Mouse (Mus musculus) E14TG2a.4 (cell line): Measurements from ENCODE around the gene Med13.

ENCODE experiments used
- H3K27me3 ChIP-seq: 2 replicates; pipeline ENCODE4 v1.6.1; 2014; ENCODE audit warnings: low read length, control low read depth; ENCODE audit not compliant: insufficient read depth
- H3K36me3 ChIP-seq: 2 replicates; pipeline ENCODE4 v1.6.1; 2014; ENCODE audit warnings: low read length, control low read depth; ENCODE audit not compliant: insufficient read depth
- H3K4me1 ChIP-seq: replicated peaks from 2 replicates; pipeline ENCODE4 v1.6.1; 2014; ENCODE audit warnings: low read depth, low read length, control low read depth
- H3K4me3 ChIP-seq: replicated peaks from 2 replicates; pipeline ENCODE4 v1.5.1; 2014; ENCODE audit warnings: mild to moderate bottlenecking, low read length
- H3K9me3 ChIP-seq: 2 replicates; pipeline ENCODE4 v1.6.1; 2014; ENCODE audit warnings: low read length, control low read depth
- CTCF ChIP-seq: conservative IDR thresholded peaks from 2 replicates; pipeline ENCODE4 v1.5.1; 2014; ENCODE audit warnings: low read length
- NANOG ChIP-seq: IDR thresholded peaks from 2 replicates; pipeline ENCODE4 v1.6.1; 2014; ENCODE audit warnings: borderline replicate concordance, low read length, mixed read lengths
- POU5F1 ChIP-seq: IDR thresholded peaks from 2 replicates; pipeline ENCODE4 v1.6.1; 2014; ENCODE audit warnings: low read length, borderline replicate concordance

The Med13 gene

GRCm38 (mm10) chr11:86391687-86392086 is 34.3 kb upstream of the Med13 start:
- Histone ChIP-seq H3K9me3 (no peaks in the 10 kb centered on the region), H3K36me3 (no peaks in the 10 kb centered on the region)
- TF ChIP-seq CTCF (no peak), NANOG (no peak), POU5F1 (no peak)

DNA sequence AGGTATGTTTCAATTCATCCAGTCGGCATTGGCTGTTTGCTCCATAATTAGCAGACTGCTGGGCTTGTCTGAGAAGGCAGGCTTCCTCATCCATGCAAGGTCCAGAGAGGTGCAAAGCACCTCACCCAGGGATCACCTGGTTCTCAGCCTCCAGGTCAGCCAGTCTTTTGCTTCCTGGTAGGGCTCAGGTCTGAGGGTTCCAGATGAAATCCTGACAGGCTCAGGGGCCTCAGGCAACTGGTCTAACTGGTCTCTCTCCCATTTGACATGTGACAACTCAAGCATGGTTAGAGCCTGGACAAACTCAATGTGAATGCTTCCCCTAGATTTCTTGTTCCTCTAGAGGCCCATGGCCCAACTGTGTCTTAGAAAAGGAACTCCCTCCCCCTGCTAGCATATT is 32.9 kb upstream of the Med13 start:
- Histone ChIP-seq H3K36me3 (no peaks in the 10 kb centered on the region), H3K4me3 (no peak overlapping the region), H3K4me1 (0 out of 2 replicates have a peak, but pooled peaks cover 7% of the 10 kb centered on the region), H3K9me3 (no peaks in the 10 kb centered on the region), H3K27me3 (no peaks in the 10 kb centered on the region)
- no peak for TF ChIP-seq POU5F1
- no peak for TF ChIP-seq NANOG
- no peak for TF ChIP-seq CTCF

More at GRCm38 (mm10) chr11:86391687-86392086, 34.3 kb upstream of the Med13 start:
- peaks cover 7% of the 10 kb centered on the region for H3K4me1 ChIP-seq
- no peaks in the 10 kb centered on the region for H3K27me3 ChIP-seq
- no peak overlapping the region for H3K4me3 ChIP-seq

GRCm38 (mm10) chr11:86389506-86389905 is 32.1 kb upstream of the Med13 start:
- H3K4me1 ChIP-seq, result 0 out of 2 replicates have a peak, but pooled peaks cover 7% of the 10 kb centered on the region
- no peaks in the 10 kb centered on the region for H3K27me3 ChIP-seq
- no peaks in the 10 kb centered on the region for H3K36me3 ChIP-seq
- H3K4me3 ChIP-seq, result no peak overlapping the region
- no peaks in the 10 kb centered on the region for H3K9me3 ChIP-seq
- TF ChIP-seq NANOG, result no peak
- no peak for TF ChIP-seq POU5F1
- TF ChIP-seq CTCF, result no peak

GRCm38 (mm10) chr11:86388821-86389480 is 31.5 kb upstream of the Med13 start:
- H3K9me3 ChIP-seq, result no peaks in the 10 kb centered on the region
- H3K36me3 ChIP-seq, result no peaks in the 10 kb centered on the region
- H3K4me1 ChIP-seq, result 0 out of 2 replicates have a peak, but pooled peaks cover 7% of the 10 kb centered on the region
- TF ChIP-seq POU5F1, result no peak
- no peak for TF ChIP-seq NANOG
- no peak for TF ChIP-seq CTCF
- no peaks in the 10 kb centered on the region for H3K27me3 ChIP-seq
- no peak overlapping the region for H3K4me3 ChIP-seq

- Histone ChIP-seq H3K4me1 (0 out of 2 replicates have a peak, but pooled peaks cover 7% of the 10 kb centered on the region), H3K4me3 (no peak overlapping the region), H3K9me3 (no peaks in the 10 kb centered on the region), H3K27me3 (no peaks in the 10 kb centered on the region), H3K36me3 (no peaks in the 10 kb centered on the region)
- TF ChIP-seq CTCF (no peak), POU5F1 (no peak), NANOG (no peak)
Observed at GRCm38 (mm10) chr11:86387121-86387893, 29.9 kb upstream of the Med13 start.

GRCm38 (mm10) chr11:86386576-86386975 is 29.2 kb upstream of the Med13 start:
- no peaks in the 10 kb centered on the region for H3K9me3 ChIP-seq
- H3K27me3 ChIP-seq, result no peaks in the 10 kb centered on the region
- no peaks in the 10 kb centered on the region for H3K36me3 ChIP-seq
- H3K4me1 ChIP-seq, result 0 out of 2 replicates have a peak, but pooled peaks cover 7% of the 10 kb centered on the region
- TF ChIP-seq NANOG, result no peak
- TF ChIP-seq POU5F1, result no peak
- TF ChIP-seq CTCF, result no peak
- H3K4me3 ChIP-seq, result no peak overlapping the region

- no peaks in the 10 kb centered on the region for H3K36me3 ChIP-seq
- no peak overlapping the region for H3K4me3 ChIP-seq
- no peak for TF ChIP-seq CTCF
- no peak for TF ChIP-seq POU5F1
- no peak for TF ChIP-seq NANOG
- no peaks in the 10 kb centered on the region for H3K27me3 ChIP-seq
- H3K9me3 ChIP-seq, result no peaks in the 10 kb centered on the region
- H3K4me1 ChIP-seq, result 0 out of 2 replicates have a peak, but pooled peaks cover 7% of the 10 kb centered on the region
Observed at GRCm38 (mm10) chr11:86385710-86386282, 28.4 kb upstream of the Med13 start.

GRCm38 (mm10) chr11:86384141-86384540 is 26.7 kb upstream of the Med13 start:
- Histone ChIP-seq H3K9me3 (no peaks in the 10 kb centered on the region), H3K27me3 (peaks cover 5% of the 10 kb centered on the region; the same call in 1 of the 2 replicates), H3K4me1 (0 out of 2 replicates have a peak, but pooled peaks cover 7% of the 10 kb centered on the region), H3K36me3 (no peaks in the 10 kb centered on the region), H3K4me3 (no peak overlapping the region)
- TF ChIP-seq CTCF, result no peak
- TF ChIP-seq POU5F1, result no peak
- TF ChIP-seq NANOG, result no peak
